Mouse (Mus musculus) lung, postnatal 10 days (tissue): ENCODE results near the gene Slc25a20.

Experiments
- DNase-seq: peaks from one replicate; pipeline ENCODE4 v3.0.0; 2021

The Slc25a20 gene

GRCm38 (mm10) chr9:108687686-108688085 lies 25.8 kb downstream of the Slc25a20 start:
- DNase-seq = no peak

GRCm38 (mm10) chr9:108688451-108688850 lies 26.6 kb downstream of the Slc25a20 start:
- DNase-seq = peak; percentile 68

DNA sequence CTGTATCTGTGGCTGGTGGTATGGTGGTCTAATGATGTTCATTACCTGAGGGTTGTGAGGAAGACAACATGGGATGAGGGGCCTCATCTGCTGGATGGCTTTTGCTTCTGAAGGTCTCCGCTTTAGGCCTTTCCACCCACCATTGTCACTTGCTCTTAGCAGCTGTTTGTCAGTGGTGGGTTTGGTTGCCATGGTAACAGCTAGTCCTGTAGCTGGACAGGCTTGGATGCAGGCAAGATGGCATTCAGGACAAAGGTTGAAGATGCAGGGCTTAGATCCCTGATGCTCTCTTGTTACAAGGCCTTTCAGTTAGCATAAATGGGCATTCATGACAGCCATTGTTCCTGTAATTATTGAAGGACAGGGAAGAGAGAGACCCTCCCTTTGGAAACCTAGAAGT lies 27.2 kb downstream of the Slc25a20 start, which contains the start of gene Prkar2a:
Gene Prkar2a (plus strand): TSS at position 209 of the 400 bp plus-strand sequence.
- no peak for DNase-seq

DNA sequence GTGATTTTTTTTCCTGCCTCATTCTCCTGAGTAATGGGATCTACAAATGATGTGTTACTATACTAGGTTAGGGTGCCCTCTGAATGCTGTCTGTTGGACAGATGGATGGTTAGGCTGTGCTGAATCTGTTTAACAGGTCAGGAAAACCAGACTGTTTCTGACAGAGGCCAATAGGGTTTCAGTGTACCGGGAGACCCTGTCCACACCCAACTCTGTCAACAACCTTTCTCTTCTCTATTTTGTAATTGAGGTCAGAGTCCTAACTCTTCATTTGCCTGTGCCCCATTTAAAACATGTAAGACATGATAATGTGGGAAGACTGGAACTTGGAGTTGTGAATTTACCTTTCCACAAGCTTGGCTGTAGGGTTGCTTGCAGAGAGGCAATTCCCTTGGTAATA lies 28.1 kb downstream of the Slc25a20 start:
- no peak for DNase-seq

- no peak for DNase-seq
These were observed 29.0 kb downstream of the Slc25a20 start for GRCm38 (mm10) chr9:108690914-108691313.

- no peak for DNase-seq
These were observed 29.5 kb downstream of the Slc25a20 start for GRCm38 (mm10) chr9:108691371-108691770.

DNA sequence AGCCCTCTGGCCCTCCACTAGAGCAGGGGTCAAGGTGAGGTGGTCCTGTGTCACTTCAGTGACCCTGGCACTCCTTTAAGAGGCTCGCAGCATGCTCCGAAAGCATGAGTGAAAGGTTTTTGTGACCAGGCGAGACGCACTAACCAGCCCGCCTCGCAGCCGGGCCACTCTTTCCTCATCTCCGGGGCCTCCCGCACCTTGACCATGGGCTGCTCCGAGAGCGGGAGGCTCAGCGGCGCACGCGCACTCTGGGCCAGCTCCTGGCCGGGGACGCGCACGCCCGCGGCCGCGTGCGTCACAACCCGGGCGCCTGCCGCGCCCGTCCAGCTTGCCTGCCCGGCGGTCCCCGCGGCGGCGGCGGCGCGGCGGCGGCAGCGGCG lies 29.9 kb downstream of the Slc25a20 start:
- DNase-seq = peak; percentile 91

GRCm38 (mm10) chr9:108692226-108693041 lies 30.5 kb downstream of the Slc25a20 start:
- DNase-seq = peak; percentile 69

DNA sequence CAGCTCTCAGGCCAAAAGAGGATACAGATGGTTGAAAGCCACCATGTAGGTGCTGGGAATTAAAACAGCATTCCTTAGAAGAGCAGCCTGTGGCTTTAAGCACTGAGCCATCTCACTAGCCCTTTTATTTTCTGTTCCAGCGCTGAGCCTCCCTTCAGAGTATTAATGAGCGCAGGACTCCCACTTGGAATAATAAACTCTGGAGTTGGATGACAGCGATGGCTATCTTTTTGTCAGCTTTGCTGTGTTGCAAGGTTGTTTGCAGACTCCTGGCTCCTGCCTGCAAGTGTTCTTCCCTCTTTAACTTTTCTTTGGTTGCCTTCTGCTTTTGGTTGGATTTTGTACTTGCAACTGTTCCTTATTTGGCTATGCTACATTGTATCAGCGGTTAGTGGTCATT lies 32.1 kb downstream of the Slc25a20 start:
- no peak for DNase-seq

- no peak for DNase-seq
These were observed 32.6 kb downstream of the Slc25a20 start for GRCm38 (mm10) chr9:108694533-108694932.

DNA sequence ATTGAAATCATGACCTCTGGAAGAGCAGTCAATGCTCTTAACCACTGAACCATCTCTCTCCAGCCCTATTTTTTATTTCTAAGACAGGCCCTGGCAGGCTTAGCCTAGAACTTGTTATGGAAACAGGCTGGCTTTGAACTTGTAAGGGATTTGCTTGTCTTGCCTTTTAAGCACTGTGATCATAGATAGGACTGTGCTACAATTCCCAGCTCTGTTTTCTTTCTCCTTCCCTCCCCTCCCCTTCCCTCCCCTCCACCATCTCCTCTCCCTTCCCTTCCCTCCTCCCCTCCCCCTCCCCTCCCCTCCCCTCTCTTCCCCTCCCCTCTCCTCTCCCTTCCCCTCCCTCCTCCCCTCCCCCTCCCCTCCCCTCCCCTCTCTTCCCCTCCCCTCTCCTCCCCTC lies 40.6 kb downstream of the Slc25a20 start:
- no peak for DNase-seq

DNA sequence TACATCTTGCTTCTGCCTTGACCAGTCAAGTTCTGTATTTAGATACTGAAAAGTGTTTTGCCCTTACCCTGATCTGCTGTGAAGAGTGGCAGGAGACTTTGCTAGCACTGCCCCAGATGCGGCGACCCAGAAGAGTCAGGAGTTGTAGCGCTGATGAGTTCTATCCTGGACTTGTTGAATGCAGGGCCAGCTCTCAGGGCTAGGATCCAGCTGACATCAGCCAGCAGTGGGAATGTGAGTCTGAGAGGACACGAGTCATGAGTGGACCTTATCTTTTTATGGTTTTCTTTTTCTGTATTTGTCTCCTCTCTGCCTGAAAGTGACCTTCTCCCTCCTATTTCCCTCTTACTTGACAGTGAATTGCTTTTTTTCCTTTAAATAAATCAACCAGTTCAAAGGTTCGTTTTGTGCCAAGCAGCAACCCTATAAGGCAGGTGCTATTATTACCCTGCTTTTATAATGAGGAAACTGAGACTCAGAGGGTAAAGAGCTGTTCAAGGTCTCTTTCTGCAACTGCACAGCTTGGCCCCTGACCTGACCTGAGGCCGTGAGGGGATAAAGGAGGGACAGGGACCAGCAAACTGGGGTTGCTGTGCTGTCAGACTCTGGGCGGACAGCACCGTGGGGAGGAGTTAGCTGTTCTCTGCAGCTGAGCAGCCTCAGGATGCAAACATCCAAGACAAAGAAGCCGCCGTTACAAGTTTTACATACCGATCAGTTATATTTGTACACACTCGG lies 41.7 kb downstream of the Slc25a20 start:
- peak; percentile 25 for DNase-seq

DNA sequence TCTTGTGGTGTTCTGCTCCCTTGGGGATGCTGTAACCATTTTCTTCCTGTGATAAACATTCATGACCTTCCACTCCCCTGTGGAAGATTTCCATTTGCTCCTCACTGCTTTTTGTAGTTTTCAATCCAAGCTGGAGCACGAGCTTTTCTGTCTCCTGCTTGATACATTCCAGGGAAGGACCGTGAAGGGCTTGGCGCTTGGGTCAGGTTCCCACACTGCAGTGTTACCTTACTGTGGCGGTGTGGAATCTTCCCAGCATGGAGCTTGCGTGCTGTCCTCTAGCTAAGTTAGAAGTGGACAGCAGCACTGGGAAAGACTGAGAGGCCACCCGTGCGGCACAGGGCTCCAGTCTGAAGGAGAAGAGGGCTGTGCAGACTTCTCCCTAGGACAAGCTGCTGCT lies 42.7 kb downstream of the Slc25a20 start:
- DNase-seq = no peak

DNA sequence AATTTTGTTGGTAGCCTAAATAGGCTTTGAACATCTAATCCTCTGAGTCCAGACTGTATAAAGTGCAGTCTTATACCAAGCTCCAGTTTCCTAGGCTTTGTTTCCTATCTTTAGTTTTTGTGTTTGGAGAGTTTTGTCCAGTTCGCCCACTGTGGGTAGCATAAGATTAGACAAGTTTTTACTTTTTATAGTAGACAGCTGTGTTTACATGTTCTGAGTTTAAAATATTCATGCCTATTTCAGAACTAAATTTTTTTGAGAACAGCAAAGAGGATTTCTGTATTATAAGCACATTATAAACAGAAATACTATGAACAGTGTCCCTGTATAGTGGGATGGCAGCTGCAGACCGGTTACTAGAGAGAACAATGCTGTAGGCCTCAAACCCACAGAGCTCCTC lies 45.3 kb downstream of the Slc25a20 start:
- no peak for DNase-seq

GRCm38 (mm10) chr9:108708833-108709232 lies 46.9 kb downstream of the Slc25a20 start:
- no peak for DNase-seq

DNA sequence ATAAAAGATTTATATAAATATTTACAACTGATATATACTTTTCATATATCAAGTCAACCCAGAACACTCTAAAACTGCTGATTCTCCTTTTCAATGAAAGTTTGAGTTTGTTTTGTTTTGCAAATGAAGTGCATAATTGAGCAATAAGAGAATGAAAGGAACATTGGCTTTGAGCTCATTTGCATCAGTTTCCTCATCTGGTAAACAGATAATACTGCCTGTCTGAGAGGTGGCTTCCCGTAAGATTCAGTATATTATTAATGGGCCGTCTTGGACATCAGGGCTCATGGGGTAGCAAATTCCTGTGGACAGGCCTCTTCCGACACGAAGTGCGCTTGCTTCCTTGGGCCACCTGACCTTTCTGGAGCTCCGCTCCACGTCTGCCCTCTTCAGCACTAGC lies 48.9 kb downstream of the Slc25a20 start:
- DNase-seq = no peak

GRCm38 (mm10) chr9:108716199-108716598 lies 54.3 kb downstream of the Slc25a20 start:
- no peak for DNase-seq

GRCm38 (mm10) chr9:108723751-108724150 lies 61.9 kb downstream of the Slc25a20 start:
- DNase-seq = no peak

DNA sequence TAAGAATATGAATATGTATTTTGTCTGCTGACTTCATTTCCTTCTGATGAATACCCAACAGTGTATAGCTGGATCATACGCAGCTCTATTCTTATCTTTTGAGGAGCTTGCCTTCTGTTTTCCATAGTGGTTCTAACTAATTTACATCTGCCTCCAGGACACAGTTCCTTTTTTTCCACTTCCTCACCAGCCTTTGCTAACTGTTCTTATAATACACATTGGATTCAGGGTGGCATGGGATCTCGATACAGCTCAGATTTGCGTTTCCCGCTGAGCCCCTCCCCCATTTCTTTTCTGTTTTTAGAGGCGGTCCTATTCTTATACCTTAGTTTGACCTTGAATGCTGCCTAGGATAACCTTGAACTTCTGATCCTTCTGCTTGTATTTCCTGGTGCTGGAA lies 64.2 kb downstream of the Slc25a20 start:
- DNase-seq = no peak

DNA sequence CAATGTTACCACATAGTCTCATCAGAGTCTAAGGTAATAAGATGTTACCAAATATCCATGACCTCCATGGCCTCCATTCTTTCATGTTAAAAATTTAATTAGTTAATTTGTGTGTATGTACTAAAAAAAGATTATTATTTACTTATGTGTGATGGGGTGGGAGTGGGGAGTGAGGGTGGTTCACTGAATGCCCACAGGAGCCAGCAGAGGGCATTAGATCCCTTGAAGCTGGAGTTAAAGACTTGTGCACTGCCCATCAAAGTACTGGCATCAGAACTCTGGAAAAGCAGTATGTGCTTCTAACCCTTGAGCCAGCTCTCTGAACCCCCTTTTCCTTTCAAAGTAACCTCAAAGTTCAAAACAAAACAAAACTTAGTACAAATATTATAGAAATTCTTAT lies 67.2 kb downstream of the Slc25a20 start:
- no peak for DNase-seq

DNA sequence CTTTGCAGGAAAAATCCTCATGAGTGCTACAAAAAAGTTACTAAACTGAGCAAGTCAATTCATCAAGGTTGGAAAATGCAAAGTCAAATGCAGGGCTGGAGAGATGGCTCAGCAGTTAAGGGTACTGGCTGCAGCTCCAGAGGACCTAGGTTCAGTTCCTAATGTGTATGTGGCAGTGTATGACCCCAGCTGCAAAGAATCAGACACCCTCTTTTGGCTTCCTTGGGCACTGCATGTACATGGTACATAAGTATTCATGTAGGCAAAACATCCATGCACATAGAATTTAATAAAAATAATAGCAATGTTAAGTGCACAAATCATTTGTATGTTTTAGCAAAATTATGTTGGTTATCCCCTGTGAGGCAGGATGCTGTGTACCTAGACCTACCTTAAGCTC lies 70.6 kb downstream of the Slc25a20 start:
- DNase-seq = no peak
